In genomic region chr4:40241928-40242327, GRCm38 (mm10) we compare ENCODE assay signal across 15 mouse cellular contexts. TPM values are rescaled to one million over a fixed set of nuclear protein-coding genes. Genes with fewer than 3 reads are reported as not detected.
A peak's percentile ranks its signal among the peaks of the same experiment; 100 is the strongest.
DNase-seq lines count a peak whose midpoint lies in the region.
"Had no signal": no experiment of that assay in that cellular context is flagged by ENCODE, and none has a peak within 500 bp of the region (broad histone marks: within the 10 kb centered on the region; RNA-seq: fewer than 3 reads in every experiment).

No protein-coding gene starts in this region.

- peak; percentile 21 for DNase-seq in lung, postnatal 10 days
- DNase-seq in lung, adult 18-20 months = no peak
- DNase-seq in 416B (ENCODE audit: low read depth) = peak; percentile 31
- peak; percentile 22 to 23 for DNase-seq in B cell, adult 2 months
- peak; percentile 19 for DNase-seq in c-Kit-positive CD71-negative TER-119-negative erythroid progenitor cells, embryonic 14.5 days (ENCODE audit: low read depth)
- DNase-seq in adrenal gland, adult 8-10 months = no peak
- no peak for DNase-seq in thymus, postnatal 25 days
- DNase-seq: adrenal gland, postnatal 10 days; cerebellum, adult 11-12 months; cerebellum, adult 9-10 months; cerebellum, postnatal 25 days; forebrain, postnatal 0 days; gastrocnemius, adult 2 months; gastrocnemius, postnatal 25 days; heart, postnatal 4 days had no signal

RNA-seq across cellular contexts. Expression of gene Ddx58, which starts 2.3 kb away (rescaled TPM):
- total RNA-seq in adrenal gland, adult 8-10 months (2022) = 10 to 100 TPM; 34.0 to 40.5 (median 37.5) TPM

RNA-seq across cellular contexts. Expression of gene Smim27, which starts 27.5 kb away (rescaled TPM):
- 10 to 100 TPM; 39.1 to 77.7 (median 55.6) TPM for total RNA-seq in adrenal gland, adult 8-10 months (2022)

RNA-seq across cellular contexts. Expression of gene Topors, which starts 27.7 kb away (rescaled TPM):
- total RNA-seq in adrenal gland, adult 8-10 months (2022) = 10 to 100 TPM; 29.0 to 30.4 (median 29.9) TPM

RNA-seq across cellular contexts. Expression of gene Ndufb6, which starts 37.3 kb away (rescaled TPM):
- 100 to 1,000 TPM; 151 to 218 (median 179) TPM for total RNA-seq in adrenal gland, adult 8-10 months (2022)

Comparison
In these comparisons a context has a peak if more than half of its experiments do, and no peak if none do; other contexts are left out.
1. DNase-seq: peak in lung, postnatal 10 days (single experiment), 416B (single experiment), B cell, adult 2 months (2 of 2) and c-Kit-positive CD71-negative TER-119-negative erythroid progenitor cells, embryonic 14.5 days (single experiment); none in lung, adult 18-20 months (0 of 2), adrenal gland, adult 8-10 months (single experiment) and thymus, postnatal 25 days (single experiment).